Mouse (Mus musculus) R1 (cell line): ENCODE measurements around the gene Lgr4.

Experiments
- DNase-seq: peaks from one replicate; pipeline ENCODE4 v3.0.0-alpha.2; 2018; ENCODE audit warnings: low read depth, low spot score

The Lgr4 gene

GRCm38 (mm10) chr2:109921298-109922035 lies 4.0 kb downstream of the Lgr4 start:
- no peak for DNase-seq

GRCm38 (mm10) chr2:109922306-109922705 lies 4.9 kb downstream of the Lgr4 start:
- no peak for DNase-seq

- DNase-seq, result no peak
Measured at GRCm38 (mm10) chr2:109923031-109923430, 5.6 kb downstream of the Lgr4 start.

GRCm38 (mm10) chr2:109923945-109924344 lies 6.5 kb downstream of the Lgr4 start:
- DNase-seq, result no peak

GRCm38 (mm10) chr2:109926984-109927383 lies 9.5 kb downstream of the Lgr4 start:
- DNase-seq, result no peak

- DNase-seq, result no peak
Measured at GRCm38 (mm10) chr2:109927446-109927845, 10.0 kb downstream of the Lgr4 start.

GRCm38 (mm10) chr2:109927876-109928275 lies 10.4 kb downstream of the Lgr4 start:
- no peak for DNase-seq

GRCm38 (mm10) chr2:109928791-109929190 lies 11.3 kb downstream of the Lgr4 start:
- no peak for DNase-seq

- DNase-seq, result no peak
Measured at GRCm38 (mm10) chr2:109929256-109929655, 11.8 kb downstream of the Lgr4 start.

- peak; percentile 64 for DNase-seq
Measured at GRCm38 (mm10) chr2:109930366-109930765, 12.9 kb downstream of the Lgr4 start.

GRCm38 (mm10) chr2:109930771-109931170 lies 13.3 kb downstream of the Lgr4 start:
- peak; percentile 64 for DNase-seq

- no peak for DNase-seq
Measured at GRCm38 (mm10) chr2:109931978-109932780, 14.7 kb downstream of the Lgr4 start.

- no peak for DNase-seq
Measured at GRCm38 (mm10) chr2:109933151-109933550, 15.7 kb downstream of the Lgr4 start.

- no peak for DNase-seq
Measured at GRCm38 (mm10) chr2:109934086-109934485, 16.6 kb downstream of the Lgr4 start.

GRCm38 (mm10) chr2:109935194-109935593 lies 17.7 kb downstream of the Lgr4 start:
- no peak for DNase-seq

GRCm38 (mm10) chr2:109935754-109936409 lies 18.4 kb downstream of the Lgr4 start:
- DNase-seq, result no peak

GRCm38 (mm10) chr2:109936410-109936755 lies 18.9 kb downstream of the Lgr4 start:
- no peak for DNase-seq

- DNase-seq, result peak; percentile 86
Measured at GRCm38 (mm10) chr2:109941973-109942444, 24.6 kb downstream of the Lgr4 start.

GRCm38 (mm10) chr2:109942810-109943570 lies 25.5 kb downstream of the Lgr4 start:
- DNase-seq, result peak; percentile 77

- DNase-seq, result no peak
Measured at GRCm38 (mm10) chr2:109944995-109945394, 27.5 kb downstream of the Lgr4 start.

- DNase-seq, result no peak
Measured at GRCm38 (mm10) chr2:109945532-109945931, 28.1 kb downstream of the Lgr4 start.

GRCm38 (mm10) chr2:109946426-109946825 lies 29.0 kb downstream of the Lgr4 start:
- no peak for DNase-seq
